Comparison of ENCODE assay signal across 38 mouse cellular contexts in the genomic region with DNA sequence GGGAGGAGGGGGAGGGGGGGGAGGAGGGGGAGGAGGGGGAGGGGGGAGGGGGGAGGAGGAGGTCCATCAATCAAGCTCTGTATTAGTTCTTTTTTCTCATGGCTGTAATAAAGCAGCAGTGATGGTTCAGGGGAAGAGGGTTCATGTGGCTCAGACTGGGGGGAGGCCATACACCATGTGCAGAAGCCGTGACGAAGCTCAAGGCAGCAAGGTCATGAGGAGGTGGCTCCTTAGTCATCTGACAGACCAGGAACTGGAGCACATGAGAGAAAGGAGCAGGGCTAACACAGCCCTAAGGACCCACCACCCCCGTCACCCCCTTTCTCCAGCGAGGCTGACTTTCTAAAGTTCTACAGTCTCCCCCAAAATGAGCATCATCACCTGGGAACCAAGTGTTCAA. TPM values are rescaled to one million over a fixed set of nuclear protein-coding genes. Genes with fewer than 3 reads are reported as not detected.
"Had no signal": no experiment of that assay in that cellular context is flagged by ENCODE, and none has a peak within 500 bp of the region (broad histone marks: within the 10 kb centered on the region; RNA-seq: fewer than 3 reads in every experiment).

No protein-coding gene starts in this region.

- ATAC-seq: hindbrain, embryonic 16.5 days; hindbrain, postnatal 0 days; inflammation-experienced regulatory T-cells, adult 6 months; intestine, embryonic 15.5 days; intestine, embryonic 16.5 days; intestine, postnatal 0 days had no signal

- H3K4me3 ChIP-seq: heart, embryonic 10.5 days; heart, embryonic 12.5 days; heart, embryonic 13.5 days; heart, embryonic 15.5 days; hindbrain, embryonic 10.5 days; hindbrain, embryonic 12.5 days; hindbrain, embryonic 13.5 days; hindbrain, embryonic 15.5 days; intestine, embryonic 15.5 days; layer of hippocampus, adult 2 months; left cerebral cortex, adult 2 months had no signal

- DNase-seq: heart, postnatal 10 days; heart, postnatal 14 days; heart, postnatal 36 days; heart, postnatal 4 days; kidney, adult 11 months; kidney, adult 18-20 months; kidney, adult 2 months; kidney, adult 9 months; kidney, postnatal 10 days; kidney, postnatal 25 days; kidney, postnatal 4 days; layer of hippocampus, adult 9-11 months; layer of hippocampus, postnatal 36 days had no signal

- H3K4me2 ChIP-seq: heart, embryonic 11.5 days; heart, embryonic 12.5 days; heart, embryonic 13.5 days; heart, embryonic 15.5 days; hindbrain, embryonic 12.5 days; hindbrain, embryonic 13.5 days; hindbrain, embryonic 14.5 days; hindbrain, embryonic 15.5 days; intestine, embryonic 15.5 days had no signal

- H3K4me1 ChIP-seq: heart, embryonic 12.5 days; heart, embryonic 13.5 days; heart, embryonic 15.5 days; hindbrain, embryonic 12.5 days; hindbrain, embryonic 15.5 days; intestine, embryonic 15.5 days had no signal

- H3K9ac ChIP-seq: heart, embryonic 12.5 days; heart, embryonic 13.5 days; heart, embryonic 15.5 days; hindbrain, embryonic 12.5 days; hindbrain, embryonic 13.5 days; hindbrain, embryonic 14.5 days; hindbrain, embryonic 15.5 days; intestine, embryonic 15.5 days had no signal

- H3K36me3 ChIP-seq: heart, embryonic 10.5 days; heart, embryonic 12.5 days; heart, embryonic 13.5 days; heart, embryonic 15.5 days; hindbrain, embryonic 10.5 days; hindbrain, embryonic 12.5 days; hindbrain, embryonic 13.5 days; hindbrain, embryonic 15.5 days; intestine, embryonic 15.5 days had no signal

- H3K27me3 ChIP-seq: heart, embryonic 12.5 days; heart, embryonic 15.5 days; hindbrain, embryonic 12.5 days; hindbrain, embryonic 13.5 days; hindbrain, embryonic 15.5 days; intestine, embryonic 15.5 days had no signal

- H3K27ac ChIP-seq: heart, embryonic 10.5 days; heart, embryonic 13.5 days; heart, embryonic 15.5 days; hindbrain, embryonic 10.5 days; hindbrain, embryonic 12.5 days; hindbrain, embryonic 13.5 days; hindbrain, embryonic 14.5 days; hindbrain, embryonic 15.5 days; hindbrain, postnatal 0 days; intestine, embryonic 15.5 days; layer of hippocampus, adult 2 months; left cerebral cortex, adult 2 months had no signal

- H3K9me3 ChIP-seq: heart, embryonic 10.5 days; heart, embryonic 15.5 days; hindbrain, embryonic 10.5 days; hindbrain, embryonic 15.5 days; intestine, embryonic 15.5 days had no signal

RNA-seq across cellular contexts. Expression of a gene that starts 22.2 kb away (rescaled TPM):
- total RNA-seq: heart, postnatal 10 days; heart, postnatal 14 days; heart, postnatal 25 days; heart, postnatal 4 days; hematopoietic stem cell, adult 5-6 weeks had no signal
- polyA plus RNA-seq: heart, embryonic 10.5 days; heart, embryonic 11.5 days; heart, embryonic 12.5 days; heart, embryonic 13.5 days; heart, embryonic 14.5 days; heart, embryonic 15.5 days; heart, embryonic 16.5 days; heart, postnatal 0 days; hindbrain, embryonic 10.5 days; hindbrain, embryonic 16.5 days; inflammation-experienced regulatory T-cells, adult 6 months; intestine, embryonic 14.5 days; intestine, embryonic 15.5 days; intestine, embryonic 16.5 days; intestine, postnatal 0 days; kidney, embryonic 14.5 days had no signal
